Mouse (Mus musculus) ES-Bruce4 (cell line): ENCODE results near the gene Hoxc9. TPM values are rescaled to one million over a fixed set of nuclear protein-coding genes. Genes with fewer than 3 reads are reported as not detected.

Experiments used
- H3K27ac ChIP-seq: 2 replicates; pipeline ENCODE4 v1.5.1; 2012; ENCODE audit warnings: low read length, inconsistent platforms; ENCODE audit not compliant: insufficient read depth
- H3K27me3 ChIP-seq: 2 replicates; pipeline ENCODE4 v1.6.1; 2012; ENCODE audit warnings: mild to moderate bottlenecking, low read length, inconsistent platforms; ENCODE audit not compliant: control insufficient read depth, poor library complexity, insufficient read depth, severe bottlenecking
- H3K36me3 ChIP-seq: 2 replicates; pipeline ENCODE4 v1.6.1; 2012; ENCODE audit warnings: inconsistent platforms, mild to moderate bottlenecking, low read length, moderate library complexity; ENCODE audit not compliant: control insufficient read depth, poor library complexity, insufficient read depth, severe bottlenecking
- H3K4me1 ChIP-seq: one replicate; pipeline ENCODE4 v1.8.1; 2011; ENCODE audit warnings: low read length; ENCODE audit not compliant: control insufficient read depth, insufficient read depth
- H3K4me3 ChIP-seq: 2 replicates; pipeline ENCODE4 v1.5.1; 2011; ENCODE audit warnings: low read depth, mild to moderate bottlenecking, low read length
- H3K9ac ChIP-seq: 2 replicates; pipeline ENCODE4 v1.6.1; 2012; ENCODE audit warnings: low read depth, mild to moderate bottlenecking, inconsistent platforms; ENCODE audit not compliant: poor library complexity, severe bottlenecking
- H3K9me3 ChIP-seq: replicated peaks from 2 replicates; pipeline ENCODE4 v1.6.1; 2012; ENCODE audit warnings: mild to moderate bottlenecking, low read length, inconsistent platforms; ENCODE audit not compliant: control insufficient read depth, poor library complexity, insufficient read depth, severe bottlenecking
- CTCF ChIP-seq: IDR thresholded peaks from one replicate; pipeline ENCODE4 v1.8.1; 2011; ENCODE audit warnings: low read depth, low read length
- EP300 ChIP-seq: IDR thresholded peaks from 2 replicates; pipeline ENCODE4 v1.6.1; 2011; ENCODE audit warnings: low read depth, low read length; ENCODE audit not compliant: insufficient read depth
- POLR2A ChIP-seq: IDR thresholded peaks from one replicate; pipeline ENCODE4 v1.8.1; 2011; ENCODE audit warnings: low read length; ENCODE audit not compliant: insufficient read depth
- polyA plus RNA-seq: library from polyadenylated mRNA; stranded (reverse); fragments of >200 nt; gene quantifications from 2 replicates; pipeline ENCODE4 v1.2.4, GENCODE M21; 2011; ENCODE audit warnings: low read depth; ENCODE audit not compliant: missing spikeins, insufficient read depth, insufficient read length

Hoxc9 gene
- polyA plus RNA-seq, 1 experiment, result not detected

- peaks cover 46% of the 10 kb centered on the region for H3K27me3 ChIP-seq
- no peak overlapping the region for H3K27ac ChIP-seq
- no peaks in the 10 kb centered on the region for H3K9me3 ChIP-seq
- no peak overlapping the region for H3K4me3 ChIP-seq
- H3K36me3 ChIP-seq, result no peaks in the 10 kb centered on the region
- TF ChIP-seq CTCF (no peak), POLR2A (no peak), EP300 (no peak)
- H3K9ac ChIP-seq, result no peak overlapping the region
- no peaks in the 10 kb centered on the region for H3K4me1 ChIP-seq
Observed at GRCm38 (mm10) chr15:102963259-102963658, 13.0 kb upstream of the Hoxc9 start.

- no peaks in the 10 kb centered on the region for H3K36me3 ChIP-seq
- H3K4me3 ChIP-seq, result no peak overlapping the region
- H3K27me3 ChIP-seq, result peaks cover 51% of the 10 kb centered on the region
- H3K9ac ChIP-seq, result no peak overlapping the region
- no peaks in the 10 kb centered on the region for H3K4me1 ChIP-seq
- no peaks in the 10 kb centered on the region for H3K9me3 ChIP-seq
- H3K27ac ChIP-seq, result no peak overlapping the region
- TF ChIP-seq EP300 (no peak), POLR2A (no peak), CTCF (no peak)
Observed at GRCm38 (mm10) chr15:102963671-102964640, 12.3 kb upstream of the Hoxc9 start.

GRCm38 (mm10) chr15:102965003-102965891 lies 11.0 kb upstream of the Hoxc9 start:
- Histone ChIP-seq H3K4me1 (no peaks in the 10 kb centered on the region), H3K27me3 (peaks cover 48% of the 10 kb centered on the region), H3K9ac (no peak overlapping the region), H3K4me3 (no peak overlapping the region), H3K36me3 (no peaks in the 10 kb centered on the region), H3K9me3 (no peaks in the 10 kb centered on the region), H3K27ac (no peak overlapping the region)
- TF ChIP-seq EP300, result no peak
- no peak for TF ChIP-seq POLR2A
- no peak for TF ChIP-seq CTCF

GRCm38 (mm10) chr15:102965892-102966775 lies 10.1 kb upstream of the Hoxc9 start:
- Histone ChIP-seq H3K9ac (no peak overlapping the region), H3K36me3 (no peaks in the 10 kb centered on the region), H3K4me3 (no peak overlapping the region), H3K27me3 (peaks cover 48% of the 10 kb centered on the region), H3K4me1 (no peaks in the 10 kb centered on the region), H3K9me3 (no peaks in the 10 kb centered on the region), H3K27ac (no peak overlapping the region)
- 0 out of 2 replicates have a peak, but pooled peaks have one; percentile 41 for TF ChIP-seq EP300
- peak; percentile 89 for TF ChIP-seq CTCF
- TF ChIP-seq POLR2A, result no peak

GRCm38 (mm10) chr15:102966776-102967311 lies 9.4 kb upstream of the Hoxc9 start, which contains the start of gene Hoxc10:
Gene Hoxc10 (plus strand): TSS chr15:102966796.
- H3K4me3 ChIP-seq, result peak within 1 kb of the TSS; percentile 44
- H3K36me3 ChIP-seq, result no peaks in the 10 kb centered on the region
- no peak within 1 kb of the TSS for H3K27ac ChIP-seq
- no peaks in the 10 kb centered on the region for H3K9me3 ChIP-seq
- TF ChIP-seq CTCF, result no peak
- no peak for TF ChIP-seq EP300
- no peak for TF ChIP-seq POLR2A
- H3K9ac ChIP-seq, result no peak within 1 kb of the TSS
- H3K27me3 ChIP-seq, result peaks cover 43% of the 10 kb centered on the region
- H3K4me1 ChIP-seq, result no peaks in the 10 kb centered on the region
